In genomic region chr5:122989551-122990330, GRCm38 (mm10) we compare ENCODE assay signal across 8 mouse cellular contexts. TPM values are rescaled to one million over a fixed set of nuclear protein-coding genes. Genes with fewer than 3 reads are reported as not detected.
DNase-seq lines count a peak whose midpoint lies in the region; ATAC-seq and TF ChIP-seq lines count a peak whose summit lies in the region.

TSS of gene Kdm2b (minus strand) at chr5:122989823.

- ATAC-seq in intestine, embryonic 14.5 days (replicated peaks; ENCODE audit: low FRiP score, low TSS enrichment, low read depth), result no peak
- 0 out of 2 replicates have a peak, but pooled peaks have one; percentile 4 for ATAC-seq in limb, embryonic 13.5 days (ENCODE audit: low FRiP score, low read depth)
- no peak for ATAC-seq in monocyte, adult 5-6 weeks (replicated peaks; ENCODE audit: insufficient number of reproducible peaks, low FRiP score, low TSS enrichment, poor library complexity, severe bottlenecking)
- ATAC-seq in erythroid progenitor cell, adult 5-6 weeks (replicated peaks; ENCODE audit: low FRiP score, poor library complexity, severe bottlenecking), result no peak

- H3K27ac ChIP-seq in bone marrow macrophage, adult 2 months (ENCODE audit: insufficient read depth, low read depth, low read length), result peak within 1 kb of the TSS; percentile 93
- H3K27ac ChIP-seq in intestine, embryonic 14.5 days (ENCODE audit: low read depth), result peak within 1 kb of the TSS; percentile 72
- peak within 1 kb of the TSS; percentile 85 for H3K27ac ChIP-seq in limb, embryonic 13.5 days

- peak within 1 kb of the TSS; percentile 100 for H3K4me2 ChIP-seq in intestine, embryonic 14.5 days (ENCODE audit: low read length)
- H3K4me2 ChIP-seq in limb, embryonic 13.5 days (replicated peaks), result peak within 1 kb of the TSS; percentile 99

- no peaks in the 10 kb centered on the region for H3K9me3 ChIP-seq in intestine, embryonic 14.5 days (ENCODE audit: control insufficient read depth, low read length)
- no peaks in the 10 kb centered on the region for H3K9me3 ChIP-seq in limb, embryonic 13.5 days

- 5% methylated on average over 14 of the region's 15 CpGs for WGBS in intestine, embryonic 14.5 days
- WGBS in limb, embryonic 13.5 days, result 4% methylated on average over 15 of the region's 15 CpGs

- no peak for DNase-seq in left cerebral cortex, adult 18-20 months (ENCODE audit: low spot score in 2 of 2)
- no peak for DNase-seq in left cerebral cortex, adult 9 months (ENCODE audit: low spot score in 2 of 2)
- no peak for DNase-seq in gastrocnemius, postnatal 25 days
- DNase-seq in intestine, embryonic 14.5 days (ENCODE audit: low spot score), result peak; percentile 75

- peak within 1 kb of the TSS; percentile 71 for H3K9ac ChIP-seq in intestine, embryonic 14.5 days (ENCODE audit: low read length)
- H3K9ac ChIP-seq in limb, embryonic 13.5 days, result peak within 1 kb of the TSS; percentile 80

- H3K4me1 ChIP-seq in bone marrow macrophage, adult 2 months (ENCODE audit: control insufficient read depth, insufficient read depth, low read length), result peaks cover 16% of the 10 kb centered on the region
- peaks cover 29% of the 10 kb centered on the region for H3K4me1 ChIP-seq in intestine, embryonic 14.5 days (replicated peaks; ENCODE audit: control insufficient read depth, insufficient read depth, low read length)
- peaks cover 58% of the 10 kb centered on the region for H3K4me1 ChIP-seq in limb, embryonic 13.5 days

- no peak for TF ChIP-seq POLR2A in bone marrow macrophage, adult 2 months (IDR thresholded peaks at IDR 0.05; ENCODE audit: borderline replicate concordance, low read depth, low read length)

- peak within 1 kb of the TSS; percentile 65 for H3K4me3 ChIP-seq in bone marrow macrophage, adult 2 months (ENCODE audit: insufficient read depth, low read length)
- H3K4me3 ChIP-seq in intestine, embryonic 14.5 days (ENCODE audit: low read depth, low read length), result peak within 1 kb of the TSS; percentile 71
- H3K4me3 ChIP-seq in limb, embryonic 13.5 days, result peak within 1 kb of the TSS; percentile 65

- H3K36me3 ChIP-seq in intestine, embryonic 14.5 days (ENCODE audit: control insufficient read depth, insufficient read depth, low read length), result no peaks in the 10 kb centered on the region
- no peaks in the 10 kb centered on the region for H3K36me3 ChIP-seq in limb, embryonic 13.5 days

- no peaks in the 10 kb centered on the region for H3K27me3 ChIP-seq in intestine, embryonic 14.5 days (replicated peaks; ENCODE audit: control insufficient read depth, insufficient read depth, low read length)
- no peaks in the 10 kb centered on the region for H3K27me3 ChIP-seq in limb, embryonic 13.5 days

- no peak for TF ChIP-seq CTCF in bone marrow macrophage, adult 2 months (IDR thresholded peaks at IDR 0.05; ENCODE audit: low read depth, low read length)

RNA-seq across cellular contexts. Expression of gene Kdm2b, which starts in this region (rescaled TPM):
- 10 to 100 TPM; 24.2 to 25.5 TPM for total RNA-seq in left cerebral cortex, adult 18-20 months (2021)
- polyA plus RNA-seq in bone marrow macrophage, adult 2 months (2012; ENCODE audit: insufficient read depth, insufficient read length, missing spikeins), result 26.6 and 26.9 TPM in 2 replicates
- total RNA-seq in gastrocnemius, postnatal 25 days (2021), result 10 to 100 TPM; 12.8 to 14.3 TPM
- polyA plus RNA-seq in intestine, embryonic 14.5 days (2014; fragmentation: Nextera tagmentation; extraction: Ambion mirVana), result 31.7 and 37.4 TPM in 2 replicates
- polyA plus RNA-seq in limb, embryonic 13.5 days (2015; fragmentation: Nextera tagmentation; extraction: Ambion mirVana), result 64.3 and 66.6 TPM in 2 replicates
- total RNA-seq in monocyte, adult 5-6 weeks (2017), result 24.1 to 26.8 TPM (median 25.5 TPM) in 3 replicates
- total RNA-seq in erythroid progenitor cell, adult 5-6 weeks (2015; ENCODE audit: low replicate concordance), result 7.5 and 13.0 TPM in 2 replicates
- total RNA-seq in erythroid progenitor cell, adult 5-6 weeks (2017; ENCODE audit: low replicate concordance), result 13.0 and 14.9 TPM in 2 replicates
